Mouse (Mus musculus) forebrain, embryonic 14.5 days (tissue): ENCODE results near the gene Mcam. TPM values are rescaled to one million over a fixed set of nuclear protein-coding genes. Genes with fewer than 3 reads are reported as not detected.

Source experiments
- ATAC-seq: fragments of 200-750 bp; cut with Nextera tagmentation; 2 replicates; pipeline ENCODE4 v1.8.0; 2017; ENCODE audit warnings: mild to moderate bottlenecking, moderate library complexity
- DNase-seq: peaks from one replicate; pipeline ENCODE4 v3.0.0-alpha.2; 2015; ENCODE audit warnings: low spot score
- H3K27ac ChIP-seq: fragments of 300-500 bp; sonication (generic); 2 replicates; pipeline ENCODE4 v1.5.1; 2014; ENCODE audit warnings: low read depth, mild to moderate bottlenecking, control low read depth, low read length, moderate library complexity
- H3K27me3 ChIP-seq: fragments of 300-500 bp; sonication (generic); replicated peaks from 2 replicates; pipeline ENCODE4 v1.6.1; 2014; ENCODE audit warnings: low read length, control low read depth, mixed read lengths; ENCODE audit not compliant: control insufficient read depth, insufficient read depth
- H3K36me3 ChIP-seq: fragments of 300-500 bp; sonication (generic); 2 replicates; pipeline ENCODE4 v1.6.1; 2014; ENCODE audit warnings: low read length, control low read depth; ENCODE audit not compliant: control insufficient read depth, insufficient read depth
- H3K4me1 ChIP-seq: fragments of 300-500 bp; sonication (generic); 2 replicates; pipeline ENCODE4 v1.6.1; 2014; ENCODE audit warnings: antibody characterized with exemption, low read length, control low read depth; ENCODE audit not compliant: control insufficient read depth, insufficient read depth
- H3K4me2 ChIP-seq: fragments of 300-500 bp; sonication (generic); 2 replicates; pipeline ENCODE4 v1.6.1; 2014; ENCODE audit warnings: mild to moderate bottlenecking, control low read depth, low read length
- H3K4me3 ChIP-seq: fragments of 300-500 bp; sonication (generic); 2 replicates; pipeline ENCODE4 v1.5.1; 2014; ENCODE audit warnings: low read depth, low read length, control low read depth
- H3K9ac ChIP-seq: fragments of 300-500 bp; sonication (generic); 2 replicates; pipeline ENCODE4 v1.6.1; 2014; ENCODE audit warnings: mild to moderate bottlenecking, low read length, control low read depth, moderate library complexity
- H3K9me3 ChIP-seq: fragments of 300-500 bp; sonication (generic); replicated peaks from 2 replicates; pipeline ENCODE4 v1.6.1; 2016; ENCODE audit warnings: low read length, control low read depth, mixed read lengths; ENCODE audit not compliant: control insufficient read depth
- WGBS: fragments of 180-500 bp; shearing (Covaris S2); extraction: QIAGEN DNeasy Blood & Tissue Kit; methylation state at CpG from one replicate; pipeline ENCODE4 v1.1.7; 2014; 5-methylcytosine and 5-hydroxymethylcytosine counted together
- polyA plus RNA-seq: library from polyadenylated mRNA; unstranded; fragments of >200 nt; fragmentation: Nextera tagmentation; extraction: Ambion mirVana; gene quantifications from 2 replicates; pipeline ENCODE4 v1.2.1, GENCODE M21; 2014

The Mcam gene
- polyA plus RNA-seq, 1 experiment from 2014 or later = 14.1 TPM

- peak overlapping the region; percentile 40; the same call in 1 of the 2 replicates for H3K27ac ChIP-seq
- peaks cover 28% of the 10 kb centered on the region for H3K4me1 ChIP-seq
These were observed 4.2 kb upstream of the Mcam start for GRCm38 (mm10) chr9:44130034-44130433.

GRCm38 (mm10) chr9:44130581-44131275 lies 3.5 kb upstream of the Mcam start:
- 17% methylated on average over 19 of the region's 19 CpGs for WGBS
- DNase-seq = no peak

More at GRCm38 (mm10) chr9:44130034-44130433, 4.2 kb upstream of the Mcam start:
- H3K9ac ChIP-seq = peak overlapping the region; percentile 51
- no peaks in the 10 kb centered on the region for H3K9me3 ChIP-seq
- no peaks in the 10 kb centered on the region for H3K36me3 ChIP-seq
- 0 out of 2 replicates have a peak, but pooled peaks cover 4% of the 10 kb centered on the region for H3K27me3 ChIP-seq
- H3K4me3 ChIP-seq = peak overlapping the region; percentile 18
- under 1% methylated on average over 27 of the region's 27 CpGs for WGBS
- H3K4me2 ChIP-seq = peak overlapping the region; percentile 57
- peak; percentile 15; the same call in 1 of the 2 replicates for ATAC-seq
- peak; percentile 58 for DNase-seq

GRCm38 (mm10) chr9:44131276-44131590 lies 3.0 kb upstream of the Mcam start:
- DNase-seq = no peak
- no peak overlapping the region for H3K4me3 ChIP-seq
- H3K27me3 ChIP-seq = peaks cover 14% of the 10 kb centered on the region; the same call in 1 of the 2 replicates
- H3K4me1 ChIP-seq = peaks cover 36% of the 10 kb centered on the region
- no peak overlapping the region for H3K9ac ChIP-seq
- no peak for ATAC-seq
- H3K9me3 ChIP-seq = no peaks in the 10 kb centered on the region
- 37% methylated on average over 7 of the region's 7 CpGs for WGBS
- H3K36me3 ChIP-seq = no peaks in the 10 kb centered on the region
- no peak overlapping the region for H3K27ac ChIP-seq
- no peak overlapping the region for H3K4me2 ChIP-seq

More at GRCm38 (mm10) chr9:44130581-44131275, 3.5 kb upstream of the Mcam start:
- Histone ChIP-seq H3K27ac (peak overlapping the region; percentile 40; the same call in 1 of the 2 replicates), H3K4me3 (no peak overlapping the region), H3K27me3 (peaks cover 11% of the 10 kb centered on the region; the same call in 1 of the 2 replicates), H3K4me2 (peak overlapping the region; percentile 57), H3K9me3 (no peaks in the 10 kb centered on the region), H3K9ac (peak overlapping the region; percentile 51; the same call in 1 of the 2 replicates), H3K4me1 (peaks cover 33% of the 10 kb centered on the region), H3K36me3 (no peaks in the 10 kb centered on the region)
- no peak for ATAC-seq

GRCm38 (mm10) chr9:44132200-44132599 lies 2.1 kb upstream of the Mcam start:
- DNase-seq (no peak), ATAC-seq (no peak)
- H3K9ac ChIP-seq = no peak overlapping the region
- WGBS = 66% methylated on average over 5 of the region's 5 CpGs
- no peak overlapping the region for H3K27ac ChIP-seq
- peaks cover 14% of the 10 kb centered on the region; the same call in 1 of the 2 replicates for H3K27me3 ChIP-seq
- H3K9me3 ChIP-seq = no peaks in the 10 kb centered on the region
- H3K4me2 ChIP-seq = no peak overlapping the region
- no peak overlapping the region for H3K4me3 ChIP-seq
- peaks cover 34% of the 10 kb centered on the region for H3K4me1 ChIP-seq
- no peaks in the 10 kb centered on the region for H3K36me3 ChIP-seq

- Histone ChIP-seq H3K9me3 (no peaks in the 10 kb centered on the region), H3K9ac (no peak overlapping the region; the same call in 1 of the 2 replicates), H3K27me3 (peaks cover 14% of the 10 kb centered on the region; the same call in 1 of the 2 replicates), H3K4me1 (peaks cover 34% of the 10 kb centered on the region), H3K4me3 (no peak overlapping the region), H3K4me2 (peak overlapping the region; percentile 88), H3K36me3 (no peaks in the 10 kb centered on the region), H3K27ac (no peak overlapping the region)
- ATAC-seq = no peak
- DNase-seq = no peak
- WGBS = 14% methylated on average over 2 of the region's 2 CpGs
These were observed 982 bp upstream of the Mcam start for GRCm38 (mm10) chr9:44133287-44133686.

- Histone ChIP-seq H3K4me3 (peak overlapping the region; percentile 45), H3K27ac (peak overlapping the region; percentile 36; the same call in 1 of the 2 replicates), H3K9me3 (no peaks in the 10 kb centered on the region), H3K4me1 (peaks cover 31% of the 10 kb centered on the region), H3K9ac (peak overlapping the region; percentile 65), H3K27me3 (peaks cover 14% of the 10 kb centered on the region; the same call in 1 of the 2 replicates), H3K36me3 (0 out of 2 replicates have a peak, but pooled peaks cover 6% of the 10 kb centered on the region), H3K4me2 (peak overlapping the region; percentile 88)
- DNase-seq = peak; percentile 69
- whole genome bisulfite sequencing = 2% methylated on average over 49 of the region's 49 CpGs
- peak; percentile 45 for ATAC-seq
These were observed 822 bp downstream of the Mcam start for GRCm38 (mm10) chr9:44134851-44135730.

GRCm38 (mm10) chr9:44135731-44136411 lies 1.6 kb downstream of the Mcam start:
- H3K9ac ChIP-seq = peak overlapping the region; percentile 65
- peaks cover 14% of the 10 kb centered on the region; the same call in 1 of the 2 replicates for H3K27me3 ChIP-seq
- 0 out of 2 replicates have a peak, but pooled peaks have one; percentile 16 for ATAC-seq
- no peaks in the 10 kb centered on the region for H3K9me3 ChIP-seq
- DNase-seq = peak; percentile 34
- peak overlapping the region; percentile 88 for H3K4me2 ChIP-seq
- 0 out of 2 replicates have a peak overlapping the region, but pooled peaks have one; percentile 36 for H3K27ac ChIP-seq
- peaks cover 23% of the 10 kb centered on the region for H3K4me1 ChIP-seq
- peak overlapping the region; percentile 45 for H3K4me3 ChIP-seq
- WGBS = 47% methylated on average over 7 of the region's 7 CpGs
- 0 out of 2 replicates have a peak, but pooled peaks cover 9% of the 10 kb centered on the region for H3K36me3 ChIP-seq

GRCm38 (mm10) chr9:44137846-44138245 lies 3.6 kb downstream of the Mcam start:
- Histone ChIP-seq H3K4me3 (no peak overlapping the region), H3K27ac (no peak overlapping the region), H3K9me3 (no peaks in the 10 kb centered on the region), H3K4me2 (no peak overlapping the region), H3K27me3 (peaks cover 14% of the 10 kb centered on the region; the same call in 1 of the 2 replicates), H3K36me3 (peaks cover 19% of the 10 kb centered on the region), H3K9ac (no peak overlapping the region), H3K4me1 (peaks cover 22% of the 10 kb centered on the region)
- WGBS = 75% methylated on average over 4 of the region's 4 CpGs
- ATAC-seq (no peak), DNase-seq (no peak)
